Mouse (Mus musculus): Measurements from ENCODE around the gene Fut9. TPM values are rescaled to one million over a fixed set of nuclear protein-coding genes. Genes with fewer than 3 reads are reported as not detected.

The Fut9 gene
- polyA plus RNA-seq (2012; rRNA removed), result 0.01 TPM in 1 of 2 replicates, not detected in the other

- Histone ChIP-seq H3K27ac (ENCODE audit: control insufficient read depth, insufficient read depth, low read depth, low read length) (no peak within 1 kb of the TSS), H3K27me3 (ENCODE audit: control insufficient read depth, insufficient read depth, low read length) (no peaks in the 10 kb centered on the region), H3K36me3 (ENCODE audit: control insufficient read depth, insufficient read depth, low read length) (no peaks in the 10 kb centered on the region), H3K4me3 (ENCODE audit: control insufficient read depth, low read depth, low read length) (no peak within 1 kb of the TSS), H3K4me1 (ENCODE audit: control insufficient read depth, insufficient read depth, low read length) (peaks cover 3% of the 10 kb centered on the region; the same call in 1 of the 2 replicates)
- no peak for TF ChIP-seq CTCF (IDR thresholded peaks at IDR 0.05; ENCODE audit: control insufficient read depth, insufficient read depth, insufficient replicate concordance, low read depth, low read length)
- TF ChIP-seq POLR2A (IDR thresholded peaks at IDR 0.05; ENCODE audit: control insufficient read depth, low read depth, low read length), result no peak
Observed at GRCm38 (mm10) chr4:25799476-25800283, at the start of gene Fut9. Fut9 (minus strand) TSS chr4:25800244.

GRCm38 (mm10) chr4:25815783-25816182, 15.7 kb upstream of the Fut9 start:
- Histone ChIP-seq H3K4me3 (ENCODE audit: control insufficient read depth, low read depth, low read length) (no peak overlapping the region), H3K27me3 (ENCODE audit: control insufficient read depth, insufficient read depth, low read length) (no peaks in the 10 kb centered on the region), H3K27ac (ENCODE audit: control insufficient read depth, insufficient read depth, low read depth, low read length) (no peak overlapping the region), H3K4me1 (ENCODE audit: control insufficient read depth, insufficient read depth, low read length) (no peaks in the 10 kb centered on the region), H3K36me3 (ENCODE audit: control insufficient read depth, insufficient read depth, low read length) (no peaks in the 10 kb centered on the region)
- no peak for TF ChIP-seq POLR2A (IDR thresholded peaks at IDR 0.05; ENCODE audit: control insufficient read depth, low read depth, low read length)
- no peak for TF ChIP-seq CTCF (IDR thresholded peaks at IDR 0.05; ENCODE audit: control insufficient read depth, insufficient read depth, insufficient replicate concordance, low read depth, low read length)

GRCm38 (mm10) chr4:25813340-25813739, 13.3 kb upstream of the Fut9 start:
- no peak for TF ChIP-seq CTCF (IDR thresholded peaks at IDR 0.05; ENCODE audit: control insufficient read depth, insufficient read depth, insufficient replicate concordance, low read depth, low read length)
- TF ChIP-seq POLR2A (IDR thresholded peaks at IDR 0.05; ENCODE audit: control insufficient read depth, low read depth, low read length), result no peak
- H3K27me3 ChIP-seq (ENCODE audit: control insufficient read depth, insufficient read depth, low read length), result no peaks in the 10 kb centered on the region
- no peaks in the 10 kb centered on the region for H3K36me3 ChIP-seq (ENCODE audit: control insufficient read depth, insufficient read depth, low read length)

GRCm38 (mm10) chr4:25810058-25810457, 10.0 kb upstream of the Fut9 start:
- no peak overlapping the region for H3K27ac ChIP-seq (ENCODE audit: control insufficient read depth, insufficient read depth, low read depth, low read length)
- no peaks in the 10 kb centered on the region for H3K36me3 ChIP-seq (ENCODE audit: control insufficient read depth, insufficient read depth, low read length)
- no peak overlapping the region for H3K4me3 ChIP-seq (ENCODE audit: control insufficient read depth, low read depth, low read length)
- no peaks in the 10 kb centered on the region for H3K27me3 ChIP-seq (ENCODE audit: control insufficient read depth, insufficient read depth, low read length)
- TF ChIP-seq CTCF (IDR thresholded peaks at IDR 0.05; ENCODE audit: control insufficient read depth, insufficient read depth, insufficient replicate concordance, low read depth, low read length) (no peak), POLR2A (IDR thresholded peaks at IDR 0.05; ENCODE audit: control insufficient read depth, low read depth, low read length) (no peak)
- H3K4me1 ChIP-seq (ENCODE audit: control insufficient read depth, insufficient read depth, low read length), result no peaks in the 10 kb centered on the region

More at GRCm38 (mm10) chr4:25813340-25813739, 13.3 kb upstream of the Fut9 start:
- H3K4me3 ChIP-seq (ENCODE audit: control insufficient read depth, low read depth, low read length), result no peak overlapping the region
- no peak overlapping the region for H3K27ac ChIP-seq (ENCODE audit: control insufficient read depth, insufficient read depth, low read depth, low read length)
- H3K4me1 ChIP-seq (ENCODE audit: control insufficient read depth, insufficient read depth, low read length), result no peaks in the 10 kb centered on the region

GRCm38 (mm10) chr4:25801751-25802150, 1.7 kb upstream of the Fut9 start:
- H3K27ac ChIP-seq (ENCODE audit: control insufficient read depth, insufficient read depth, low read depth, low read length), result no peak overlapping the region
- H3K36me3 ChIP-seq (ENCODE audit: control insufficient read depth, insufficient read depth, low read length), result no peaks in the 10 kb centered on the region
- no peak for TF ChIP-seq CTCF (IDR thresholded peaks at IDR 0.05; ENCODE audit: control insufficient read depth, insufficient read depth, insufficient replicate concordance, low read depth, low read length)
- TF ChIP-seq POLR2A (IDR thresholded peaks at IDR 0.05; ENCODE audit: control insufficient read depth, low read depth, low read length), result no peak
- H3K4me1 ChIP-seq (ENCODE audit: control insufficient read depth, insufficient read depth, low read length), result peaks cover 3% of the 10 kb centered on the region; the same call in 1 of the 2 replicates
- no peak overlapping the region for H3K4me3 ChIP-seq (ENCODE audit: control insufficient read depth, low read depth, low read length)
- no peaks in the 10 kb centered on the region for H3K27me3 ChIP-seq (ENCODE audit: control insufficient read depth, insufficient read depth, low read length)

GRCm38 (mm10) chr4:25800284-25800616, 206 bp upstream of the Fut9 start:
- TF ChIP-seq POLR2A (IDR thresholded peaks at IDR 0.05; ENCODE audit: control insufficient read depth, low read depth, low read length) (no peak), CTCF (IDR thresholded peaks at IDR 0.05; ENCODE audit: control insufficient read depth, insufficient read depth, insufficient replicate concordance, low read depth, low read length) (no peak)
- H3K4me1 ChIP-seq (ENCODE audit: control insufficient read depth, insufficient read depth, low read length), result peaks cover 3% of the 10 kb centered on the region; the same call in 1 of the 2 replicates
- no peaks in the 10 kb centered on the region for H3K36me3 ChIP-seq (ENCODE audit: control insufficient read depth, insufficient read depth, low read length)
- H3K4me3 ChIP-seq (ENCODE audit: control insufficient read depth, low read depth, low read length), result no peak overlapping the region
- H3K27ac ChIP-seq (ENCODE audit: control insufficient read depth, insufficient read depth, low read depth, low read length), result no peak overlapping the region
- H3K27me3 ChIP-seq (ENCODE audit: control insufficient read depth, insufficient read depth, low read length), result no peaks in the 10 kb centered on the region

- Histone ChIP-seq H3K27ac (ENCODE audit: control insufficient read depth, insufficient read depth, low read depth, low read length) (no peak overlapping the region), H3K4me3 (ENCODE audit: control insufficient read depth, low read depth, low read length) (no peak overlapping the region), H3K36me3 (ENCODE audit: control insufficient read depth, insufficient read depth, low read length) (no peaks in the 10 kb centered on the region), H3K4me1 (ENCODE audit: control insufficient read depth, insufficient read depth, low read length) (peaks cover 3% of the 10 kb centered on the region; the same call in 1 of the 2 replicates), H3K27me3 (ENCODE audit: control insufficient read depth, insufficient read depth, low read length) (no peaks in the 10 kb centered on the region)
- TF ChIP-seq POLR2A (IDR thresholded peaks at IDR 0.05; ENCODE audit: control insufficient read depth, low read depth, low read length) (no peak), CTCF (IDR thresholded peaks at IDR 0.05; ENCODE audit: control insufficient read depth, insufficient read depth, insufficient replicate concordance, low read depth, low read length) (no peak)
Observed at GRCm38 (mm10) chr4:25799051-25799475, 981 bp downstream of the Fut9 start.

All from testis, adult 2 months (tissue).